Mouse (Mus musculus) neural tube, embryonic 10.5 days (tissue): ENCODE measurements around the gene Chrm1.

ENCODE experiments used
- DNase-seq: peaks from one replicate; pipeline ENCODE4 v3.0.0-alpha.2; 2017; ENCODE audit warnings: low spot score; ENCODE audit errors: extremely low spot score

Chrm1 gene

GRCm38 (mm10) chr19:8663360-8663839, at the start of gene Chrm1:
Gene Chrm1, plus strand, starts transcription at chr19:8663789.
- no peak for DNase-seq

- peak; percentile 26 for DNase-seq
These were observed 49.2 kb upstream of the Chrm1 start for GRCm38 (mm10) chr19:8614343-8614742.

GRCm38 (mm10) chr19:8616314-8616713, 47.3 kb upstream of the Chrm1 start:
- DNase-seq, result no peak

- DNase-seq, result no peak
These were observed 45.7 kb upstream of the Chrm1 start, which contains the start of gene Slc22a6 for GRCm38 (mm10) chr19:8617904-8618303. Gene Slc22a6, plus strand, starts transcription at chr19:8618039.

GRCm38 (mm10) chr19:8621098-8621497, 42.5 kb upstream of the Chrm1 start:
- no peak for DNase-seq

- DNase-seq, result peak; percentile 27
These were observed 33.3 kb upstream of the Chrm1 start for GRCm38 (mm10) chr19:8630249-8630648.

- no peak for DNase-seq
These were observed 32.8 kb upstream of the Chrm1 start for GRCm38 (mm10) chr19:8630826-8631225.

GRCm38 (mm10) chr19:8632029-8632428, 31.6 kb upstream of the Chrm1 start:
- no peak for DNase-seq

- no peak for DNase-seq
These were observed 21.5 kb upstream of the Chrm1 start for GRCm38 (mm10) chr19:8642086-8642485.

- DNase-seq, result no peak
These were observed 17.2 kb upstream of the Chrm1 start for GRCm38 (mm10) chr19:8646393-8646792.

- DNase-seq, result no peak
These were observed 7.8 kb upstream of the Chrm1 start for GRCm38 (mm10) chr19:8655833-8656232.

- no peak for DNase-seq
These were observed 7.2 kb upstream of the Chrm1 start for GRCm38 (mm10) chr19:8656341-8656740.

- DNase-seq, result peak; percentile 61
These were observed 1.7 kb upstream of the Chrm1 start for GRCm38 (mm10) chr19:8661821-8662307.

GRCm38 (mm10) chr19:8662337-8662736, 1.3 kb upstream of the Chrm1 start:
- DNase-seq, result peak; percentile 73

GRCm38 (mm10) chr19:8663911-8664421, 377 bp downstream of the Chrm1 start:
- no peak for DNase-seq

GRCm38 (mm10) chr19:8664859-8665258, 1.3 kb downstream of the Chrm1 start:
- no peak for DNase-seq

- DNase-seq, result no peak
These were observed 2.2 kb downstream of the Chrm1 start for GRCm38 (mm10) chr19:8665746-8666145.

- no peak for DNase-seq
These were observed 9.3 kb downstream of the Chrm1 start for GRCm38 (mm10) chr19:8672859-8673258.

- no peak for DNase-seq
These were observed 9.9 kb downstream of the Chrm1 start for GRCm38 (mm10) chr19:8673336-8674063.

GRCm38 (mm10) chr19:8679031-8679779, 15.6 kb downstream of the Chrm1 start:
- DNase-seq, result no peak

GRCm38 (mm10) chr19:8681633-8682362, 18.2 kb downstream of the Chrm1 start:
- no peak for DNase-seq
